Mouse (Mus musculus) olfactory bulb, adult 2 months (tissue): ENCODE results near the gene Nav2.

Source experiments
- CTCF ChIP-seq: fragments of 200-500 bp; IDR thresholded peaks from 2 replicates; pipeline ENCODE4 v1.5.1; 2012; ENCODE audit warnings: low read depth, mild to moderate bottlenecking, low read length, moderate library complexity; ENCODE audit not compliant: insufficient read depth
- POLR2A ChIP-seq: fragments of 200-500 bp; IDR thresholded peaks from 2 replicates; pipeline ENCODE4 v1.6.1; 2012; ENCODE audit warnings: mild to moderate bottlenecking, low read depth, low read length, moderate library complexity; ENCODE audit not compliant: insufficient read depth

DNA sequence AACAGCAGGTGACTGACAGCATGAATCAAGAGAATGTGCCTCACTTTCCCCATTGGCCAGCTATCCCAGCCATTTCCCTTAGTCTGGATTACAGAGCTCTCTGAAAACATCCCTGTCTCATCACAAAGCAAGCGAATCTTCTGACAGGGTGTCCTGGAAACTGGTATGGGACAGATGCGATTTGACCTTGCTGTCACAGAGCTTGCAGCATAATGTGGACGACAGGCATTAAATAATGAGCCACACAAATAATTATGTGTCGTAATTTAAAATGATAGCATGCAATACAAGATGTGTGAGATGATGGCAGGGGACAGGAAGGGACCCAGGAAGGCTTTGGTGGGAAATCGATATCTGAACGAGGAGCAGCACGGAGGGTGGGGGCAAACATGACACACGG is 131.6 kb downstream of the Nav2 start:
- TF ChIP-seq CTCF (no peak), POLR2A (no peak)
